Mouse (Mus musculus): ENCODE data around the gene Enpp1.

DNA sequence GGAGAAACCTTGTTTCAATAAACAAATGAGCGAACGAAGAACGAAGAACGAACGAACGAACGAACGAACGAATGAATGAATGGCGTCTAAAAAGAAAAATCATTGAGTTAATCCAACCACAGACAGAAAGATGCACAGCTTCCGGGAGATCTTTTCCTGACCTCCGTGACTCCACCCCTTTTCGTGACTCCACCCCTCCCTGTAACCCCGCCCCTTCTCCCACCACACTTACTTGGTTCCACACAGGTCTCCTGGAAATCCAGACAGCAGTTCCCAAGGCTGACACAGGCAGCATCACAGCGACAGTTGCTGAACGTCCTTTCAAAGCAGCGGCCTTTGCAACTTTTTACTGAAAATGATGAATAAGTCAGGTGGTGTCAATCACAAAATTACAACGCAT, 34.3 kb downstream of the Enpp1 start:
- TF ChIP-seq CTCF (IDR thresholded peaks at IDR 0.05; ENCODE audit: insufficient read depth, low read depth, low read length) (no peak), POLR2A (IDR thresholded peaks at IDR 0.05; ENCODE audit: insufficient read depth, low read depth, low read length) (no peak)
